Mouse (Mus musculus): Measurements from ENCODE around the gene Map1lc3a.

DNA sequence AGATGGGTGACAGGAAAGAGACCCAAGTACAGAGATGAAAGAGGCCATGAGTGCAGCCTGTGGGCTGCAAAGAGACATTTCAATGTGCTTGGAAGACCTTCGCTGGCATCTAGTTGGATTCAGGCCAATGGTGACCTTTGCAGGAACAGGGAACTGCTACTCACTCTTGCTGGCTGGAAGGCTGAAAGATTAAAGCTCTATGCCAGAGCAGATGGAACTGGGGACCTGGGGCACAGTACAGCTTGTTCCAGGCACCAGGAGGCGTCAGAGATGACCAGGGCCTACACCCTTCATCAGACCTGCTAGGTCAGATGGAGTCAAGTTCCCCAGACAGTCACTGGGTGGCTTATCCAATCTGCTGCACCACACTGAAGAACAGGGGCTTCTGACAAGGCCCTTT, 17.3 kb downstream of the Map1lc3a start:
- TF ChIP-seq ZC3H11A (IDR thresholded peaks at IDR 0.05; ENCODE audit: borderline replicate concordance, low read depth, low read length): no peak
- TF ChIP-seq MAFK (IDR thresholded peaks at IDR 0.05; ENCODE audit: insufficient read depth, low read depth, low read length): no peak
- TF ChIP-seq HCFC1 (IDR thresholded peaks at IDR 0.05; ENCODE audit: borderline replicate concordance, insufficient read depth, low read length): no peak
- TF ChIP-seq ZNF384 (IDR thresholded peaks at IDR 0.05; ENCODE audit: low read depth, low read length): no peak
- no peak for TF ChIP-seq CHD2 (IDR thresholded peaks at IDR 0.05; ENCODE audit: low read depth, low read length)

Measured in ES-E14 (cell line).